Mouse (Mus musculus) layer of hippocampus, postnatal 25 days (tissue): ENCODE measurements at regions not wholly inside any gene's neighbourhood (a gene's known extent, or its start where the extent isn't known, plus 50 kb on each side); places are given as distances from the start of the nearest gene placed in this dataset.

Experiments used
- DNase-seq, 2 experiments: peaks; one replicate each; pipeline ENCODE4 v3.0.0; 2022; ENCODE audit warnings: mixed read lengths in 2 of 2, low spot score in 1 of 2; ENCODE audit errors: extremely low spot score in 1 of 2

DNA sequence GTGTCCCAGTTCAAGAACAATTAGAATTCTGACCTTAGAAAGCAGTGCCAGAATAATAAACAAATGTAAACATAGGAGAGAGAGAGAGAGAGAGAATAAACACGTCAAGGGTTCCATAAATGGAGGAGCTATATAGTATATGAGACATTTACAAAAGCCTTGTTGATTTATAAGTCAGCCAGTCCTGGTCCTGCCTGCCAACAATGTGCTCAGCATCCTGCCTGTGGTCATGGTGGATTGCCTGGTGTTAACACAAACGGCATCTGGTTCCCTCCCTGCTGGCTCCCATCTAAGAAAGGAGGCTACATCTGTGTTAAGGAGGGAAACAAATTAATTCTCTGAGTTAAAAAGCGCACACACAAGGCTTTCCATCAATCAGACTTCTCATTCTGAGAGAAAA lies 133.5 kb upstream of the Hnrnpa3 start:
- no peak for DNase-seq

DNA sequence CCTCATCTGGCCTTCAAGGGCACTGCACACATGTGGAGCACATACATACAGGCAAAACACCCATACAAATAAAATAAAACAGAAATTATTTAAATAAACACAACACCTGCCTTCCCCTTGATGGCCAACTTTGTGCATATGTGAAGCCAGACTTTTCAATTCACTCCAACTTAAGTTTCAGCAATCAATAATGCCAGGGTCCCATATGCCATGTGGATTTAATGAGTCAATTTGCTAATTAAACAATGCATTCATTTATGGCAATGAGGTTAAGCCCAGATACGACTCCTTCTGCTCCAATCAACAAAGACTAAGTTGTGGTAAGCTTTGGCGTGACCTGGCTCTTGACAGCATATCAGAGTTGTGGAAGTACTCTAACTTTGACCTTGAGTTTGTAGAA lies 130.4 kb upstream of the Hnrnpa3 start:
- DNase-seq = no peak

DNA sequence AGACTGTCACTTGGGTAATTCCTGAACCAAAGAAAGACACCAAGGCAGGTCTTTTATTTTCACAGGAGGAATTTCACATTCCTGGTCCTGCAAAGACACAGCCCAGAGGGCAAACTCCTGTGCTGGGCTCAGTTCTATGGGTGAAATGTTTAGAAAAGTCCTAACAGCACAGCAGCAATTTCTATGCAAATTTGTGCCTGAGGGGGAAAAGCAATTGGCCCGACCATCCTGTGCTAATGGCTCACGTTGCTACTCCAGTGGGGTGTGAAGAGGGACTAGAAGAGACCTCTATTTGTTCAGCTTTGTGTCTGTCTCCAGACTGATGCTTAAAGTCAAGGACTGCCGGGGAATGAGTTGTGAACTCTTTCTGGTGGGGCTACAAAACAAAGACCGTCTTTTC lies 120.9 kb upstream of the Hnrnpa3 start:
- DNase-seq = no peak

DNA sequence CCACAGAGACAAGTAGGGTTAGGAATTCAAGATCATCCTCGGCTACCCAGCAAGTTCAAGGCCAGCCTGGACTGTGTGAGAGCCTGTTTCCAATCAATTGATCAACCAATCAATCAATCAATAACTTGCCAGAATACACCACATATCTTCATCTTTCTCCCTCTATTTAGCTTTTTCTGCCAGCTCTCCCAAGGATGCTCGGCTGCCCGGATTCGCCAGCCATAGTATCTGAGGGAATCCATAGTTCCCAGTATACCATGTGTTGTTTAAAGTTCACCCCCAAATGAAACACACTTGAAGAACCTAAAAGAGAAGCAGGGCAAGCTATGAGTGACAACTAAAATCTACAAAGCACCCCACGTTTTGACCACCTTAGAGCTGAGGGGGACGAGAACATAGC lies 119.3 kb upstream of the Hnrnpa3 start:
- no peak for DNase-seq

DNA sequence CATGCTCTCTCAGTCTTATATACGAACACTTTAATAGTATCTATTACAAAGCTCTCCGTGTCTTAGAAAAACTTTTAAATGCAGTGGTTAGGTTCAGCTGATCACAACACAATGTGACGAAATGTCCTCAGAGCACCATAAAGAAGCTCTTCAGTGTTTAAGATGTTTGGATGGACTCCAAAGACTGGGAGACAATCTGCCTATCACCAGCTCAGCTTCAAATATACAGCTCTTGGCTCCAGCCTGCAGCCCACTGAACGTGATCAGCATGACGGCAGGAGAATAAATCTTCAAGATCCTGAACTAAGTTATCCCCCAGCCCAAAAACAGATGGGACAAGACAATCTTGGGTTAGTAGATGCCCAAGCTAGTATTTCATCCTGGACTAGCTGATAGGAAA lies 116.7 kb upstream of the Hnrnpa3 start:
- DNase-seq = no peak

DNA sequence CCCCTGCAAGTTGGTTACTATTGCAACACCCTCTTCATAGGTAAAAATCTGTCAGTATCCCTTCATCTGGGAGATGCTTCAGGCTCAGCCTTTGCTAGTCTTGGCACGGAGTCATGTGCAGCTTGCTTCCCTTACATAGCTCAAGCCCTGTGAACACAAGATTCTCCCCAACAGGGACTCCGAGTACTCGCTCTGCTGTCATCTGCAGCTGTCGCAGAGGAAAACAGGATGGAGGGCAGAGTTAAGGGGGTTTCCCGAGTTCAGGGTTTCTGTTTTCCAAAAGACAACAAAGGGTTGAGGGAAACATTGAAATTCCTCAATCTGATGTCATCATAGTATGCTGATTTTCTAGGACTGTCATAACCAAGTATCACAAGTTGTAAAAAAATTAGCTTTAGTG lies 116.3 kb upstream of the Hnrnpa3 start:
- peak in 1 of 2 experiments; percentile 8 for DNase-seq

DNA sequence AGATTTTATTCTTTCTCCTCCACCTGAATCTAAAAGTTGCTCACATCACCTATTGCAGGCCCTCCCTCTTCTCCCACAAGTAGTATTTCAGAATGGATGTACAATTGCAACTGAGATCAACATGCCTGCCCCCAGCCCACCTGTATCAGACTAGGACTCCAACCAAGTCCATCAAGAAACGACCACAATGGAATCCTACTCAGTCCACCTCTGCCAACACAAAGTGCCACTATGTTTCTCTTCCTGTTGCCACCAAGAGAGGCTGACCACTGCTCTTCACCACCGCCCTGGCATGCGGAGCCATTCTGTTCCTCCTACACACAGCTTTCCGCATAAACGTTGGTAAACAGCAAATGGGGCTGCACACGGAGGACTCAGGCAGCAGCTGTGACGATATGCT lies 113.1 kb upstream of the Hnrnpa3 start:
- DNase-seq = no peak

DNA sequence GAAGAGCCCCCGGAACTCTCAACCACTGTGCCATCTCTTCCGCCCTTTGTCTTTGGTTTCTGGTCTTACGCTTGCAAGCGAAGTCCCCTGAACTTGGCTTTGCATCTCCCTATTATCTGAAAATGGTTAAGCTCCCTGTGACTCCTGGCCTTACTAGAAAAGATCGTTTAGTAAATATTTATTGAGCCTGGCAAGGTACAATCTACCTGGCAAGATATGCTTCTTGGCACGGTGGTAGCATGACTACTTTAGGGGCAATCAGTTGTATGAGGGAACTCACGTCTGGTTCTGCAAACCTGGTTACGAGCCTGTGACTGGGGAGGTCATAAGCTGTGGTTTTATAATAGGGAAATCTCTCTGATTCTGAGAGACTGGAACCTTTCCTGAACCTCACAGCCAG lies 103.4 kb upstream of the Hnrnpa3 start:
- DNase-seq = no peak

DNA sequence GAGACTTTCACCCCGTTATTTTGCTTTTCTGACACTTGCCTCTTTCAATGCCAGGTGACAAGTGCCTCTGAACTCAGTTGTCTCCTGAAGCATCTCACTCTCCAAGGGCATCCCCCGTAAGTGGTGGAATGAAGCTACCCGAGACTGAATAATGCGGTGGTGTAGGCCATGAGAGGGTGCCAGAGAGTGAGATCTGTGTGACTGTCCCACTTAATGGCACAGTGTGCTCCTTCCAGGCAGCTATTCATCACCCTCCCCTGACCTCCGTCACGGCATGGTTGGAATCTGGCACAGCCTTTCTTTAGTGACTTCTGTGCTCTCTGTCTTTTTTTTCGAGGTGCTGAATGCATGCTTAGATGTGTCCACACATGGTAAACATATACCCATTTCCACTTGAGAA lies 102.3 kb upstream of the Hnrnpa3 start:
- no peak for DNase-seq

DNA sequence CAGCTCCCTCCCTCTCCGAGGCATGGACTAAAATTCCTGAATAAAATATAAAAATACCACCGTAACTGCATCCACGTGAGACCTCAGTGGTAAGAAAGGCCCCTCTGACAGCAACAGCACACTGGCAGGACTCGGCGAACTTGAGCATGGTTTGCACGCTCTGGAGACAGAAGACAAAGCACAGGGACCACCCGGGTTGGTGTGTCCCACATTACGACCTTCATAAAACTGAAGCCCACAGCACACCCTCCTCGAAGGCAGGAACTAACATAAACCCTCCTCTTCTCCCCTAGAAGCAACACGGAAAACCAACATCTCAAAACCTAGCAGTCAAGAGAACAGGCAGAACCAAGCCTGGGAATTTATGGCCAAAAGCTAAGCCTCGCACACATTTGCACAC lies 101.7 kb upstream of the Hnrnpa3 start:
- DNase-seq = no peak

DNA sequence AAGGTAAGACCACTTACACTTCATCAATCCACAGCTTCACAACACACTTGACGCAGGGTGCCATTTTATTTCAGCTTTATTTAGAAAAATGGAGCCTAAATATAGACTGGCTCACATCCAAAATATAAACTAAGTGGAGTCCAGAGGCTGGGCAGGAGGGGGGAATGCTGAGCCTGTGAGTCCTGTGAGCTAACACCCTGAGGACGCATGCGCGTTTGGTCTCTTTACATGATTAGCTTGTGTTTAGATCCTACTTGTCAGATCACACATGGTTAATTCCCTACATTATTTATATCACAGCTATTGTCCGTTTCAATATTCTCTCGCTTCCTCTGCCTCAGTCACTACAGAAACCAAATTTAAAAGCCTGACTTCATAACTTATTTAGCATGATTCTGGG lies 99.1 kb upstream of the Hnrnpa3 start:
- DNase-seq = no peak

DNA sequence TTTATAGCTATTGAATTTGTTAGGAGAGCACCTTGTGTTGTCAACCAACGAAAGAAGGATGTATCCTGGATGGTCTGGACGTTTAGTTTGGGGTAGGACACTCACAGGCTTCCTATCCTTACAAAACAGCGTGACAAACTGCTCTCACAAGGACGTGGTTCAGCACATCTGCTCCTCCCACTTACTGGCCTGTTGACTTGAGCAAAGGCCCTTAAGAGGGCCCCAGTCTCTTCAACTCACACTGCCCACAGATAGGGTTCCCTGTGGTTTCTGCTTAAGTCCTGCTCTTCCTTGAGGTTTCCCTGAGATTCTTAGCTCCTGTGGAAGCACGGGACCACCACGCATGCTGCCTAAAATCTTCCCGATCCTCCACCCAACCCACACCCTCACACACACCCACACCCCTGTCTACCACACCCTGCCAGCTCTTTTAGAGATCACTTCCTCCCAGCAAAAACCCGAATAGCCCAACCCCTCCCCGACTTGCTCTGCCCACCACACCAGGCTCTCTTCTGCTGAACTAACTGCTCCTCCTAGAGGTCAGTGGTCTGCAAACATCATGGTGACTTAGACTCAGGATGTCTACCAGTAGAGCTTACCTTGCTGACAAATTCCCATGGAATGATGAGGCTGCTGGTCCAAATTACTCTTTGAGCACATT lies 95.7 kb upstream of the Hnrnpa3 start:
- no peak for DNase-seq

DNA sequence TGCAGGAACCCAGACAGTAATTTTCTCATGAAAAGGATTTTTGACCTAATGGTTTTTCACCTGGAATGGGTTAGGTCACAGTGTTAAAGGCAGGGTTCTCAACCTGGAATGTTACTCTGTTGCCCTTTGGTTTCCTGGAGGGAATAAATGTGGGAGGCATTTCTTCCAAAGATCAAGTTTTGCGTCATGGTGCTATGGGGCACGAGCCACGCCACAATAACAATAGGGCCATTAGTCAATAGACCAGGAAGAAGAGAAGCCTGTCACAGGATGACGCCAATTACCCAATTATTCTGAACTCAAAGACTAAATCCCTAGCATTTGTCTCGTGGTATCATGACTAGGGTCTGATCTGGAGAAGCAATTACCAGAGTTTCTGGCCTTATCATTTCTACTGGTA lies 94.3 kb upstream of the Hnrnpa3 start:
- no peak for DNase-seq

DNA sequence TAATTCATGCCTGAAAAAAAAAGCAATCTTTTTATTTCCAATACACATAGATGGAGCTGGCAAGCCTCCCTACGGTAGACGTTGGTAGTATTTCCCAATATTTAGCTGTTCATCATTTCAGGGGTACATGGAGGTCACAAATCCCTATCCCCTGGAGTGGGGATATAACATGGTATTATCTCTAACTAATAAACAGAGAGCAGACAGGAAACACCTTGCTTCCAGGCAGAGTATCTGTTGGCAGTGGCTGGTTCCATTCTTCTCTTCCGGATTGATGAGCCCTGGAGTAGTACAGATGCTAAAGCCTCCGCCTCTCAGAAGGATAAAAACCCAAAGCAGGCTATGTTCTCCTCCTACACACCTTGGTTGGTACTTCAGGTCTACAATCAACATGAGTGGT lies 91.9 kb upstream of the Hnrnpa3 start:
- no peak for DNase-seq

DNA sequence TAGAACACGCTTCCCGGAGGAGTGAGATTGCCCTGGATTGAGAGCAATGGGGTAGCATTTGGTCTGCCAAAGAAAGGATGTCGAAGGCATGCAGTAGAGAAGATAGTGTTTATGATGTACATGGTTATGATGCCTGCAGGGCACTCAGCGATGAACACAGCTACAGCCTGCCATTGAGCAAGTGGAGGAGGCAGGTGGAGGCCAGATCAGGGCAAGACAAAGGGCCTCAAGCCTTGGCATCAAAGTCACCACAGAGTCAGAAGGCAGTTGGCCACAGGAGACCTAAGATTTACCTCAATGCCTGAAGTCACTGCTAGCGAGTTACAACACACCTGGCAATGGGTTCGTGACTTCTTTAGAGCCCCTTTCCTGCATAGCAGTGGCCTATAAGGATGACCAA lies 89.3 kb upstream of the Hnrnpa3 start:
- DNase-seq = no peak

DNA sequence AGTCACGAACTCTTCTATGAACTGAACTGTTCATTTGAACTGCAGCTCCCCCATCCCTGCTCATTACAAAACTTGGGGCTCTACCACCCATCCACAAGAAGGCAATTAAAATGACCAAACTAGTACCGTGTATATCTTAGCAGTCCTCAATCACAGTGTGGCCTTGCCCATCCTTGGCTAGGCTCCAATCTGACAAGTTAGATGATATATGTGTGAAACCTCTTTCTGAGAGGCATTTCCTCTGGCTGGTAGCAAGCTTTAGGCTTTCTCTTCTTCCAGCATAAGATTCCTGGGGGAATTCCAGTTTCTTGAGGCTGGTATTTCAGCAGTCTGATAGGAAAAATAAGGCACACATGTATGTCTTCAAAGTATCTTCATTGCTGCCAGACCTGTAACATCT lies 88.8 kb upstream of the Hnrnpa3 start:
- no peak for DNase-seq

DNA sequence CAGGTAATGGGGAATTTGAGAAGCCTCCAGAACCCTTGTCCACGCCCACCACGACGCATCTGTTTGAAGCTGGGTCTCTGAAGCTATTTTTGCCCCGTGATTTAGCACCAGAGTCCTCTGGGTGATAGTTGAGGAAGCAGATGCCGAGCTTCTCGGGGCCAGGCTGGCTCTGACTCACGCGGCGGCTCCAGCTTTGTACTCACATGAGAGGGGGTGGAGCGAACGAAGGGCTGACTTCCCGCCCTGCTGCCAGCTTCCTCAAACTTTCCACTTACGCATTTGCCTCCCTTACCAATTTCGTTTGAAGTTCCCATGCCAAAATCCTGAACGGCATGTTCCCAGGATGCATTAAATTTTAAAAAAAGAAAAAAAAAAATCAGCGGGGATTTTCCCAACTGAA lies 74.1 kb upstream of the Hnrnpa3 start:
- DNase-seq = peak in 1 of 2 experiments; percentile 24

DNA sequence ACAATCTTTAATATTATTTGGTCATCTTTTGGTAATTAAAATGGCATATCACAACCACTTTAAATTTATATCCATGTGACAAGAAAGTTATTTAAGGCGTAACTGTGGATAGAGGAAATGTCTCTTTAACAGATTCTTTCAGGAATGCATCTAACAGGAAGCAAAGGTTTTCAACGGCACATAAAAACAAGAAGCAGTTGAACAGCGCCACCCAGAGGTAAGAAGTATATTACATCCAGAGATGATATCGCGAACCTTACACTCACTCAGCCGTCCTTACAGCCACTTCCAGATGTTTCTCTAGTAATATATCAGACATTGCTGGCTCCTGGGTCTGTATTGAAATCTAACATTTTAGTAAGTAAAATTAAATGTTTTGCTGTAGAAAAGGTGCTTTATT lies 70.5 kb upstream of the Hnrnpa3 start:
- DNase-seq = peak in 1 of 2 experiments; percentile 63

DNA sequence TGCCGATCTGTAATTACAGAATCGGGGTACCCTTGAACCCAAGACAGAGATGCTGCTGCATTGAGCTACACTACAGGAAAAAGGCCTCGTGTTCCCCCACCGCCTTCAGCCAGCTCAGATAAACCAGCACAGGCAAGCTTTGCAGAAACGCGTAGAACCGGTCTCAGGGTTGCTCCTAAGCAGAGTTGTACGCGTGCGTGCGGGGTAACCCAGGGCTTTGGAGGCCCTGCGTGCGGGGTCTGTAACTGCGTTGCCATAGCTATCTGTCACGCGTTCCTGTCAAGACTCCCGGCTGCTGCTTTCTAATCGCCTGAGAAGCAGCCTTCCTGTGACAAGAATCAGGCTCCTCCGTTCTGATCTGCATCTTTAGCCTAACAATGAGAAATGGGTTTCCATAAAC lies 69.6 kb upstream of the Hnrnpa3 start:
- DNase-seq = no peak

DNA sequence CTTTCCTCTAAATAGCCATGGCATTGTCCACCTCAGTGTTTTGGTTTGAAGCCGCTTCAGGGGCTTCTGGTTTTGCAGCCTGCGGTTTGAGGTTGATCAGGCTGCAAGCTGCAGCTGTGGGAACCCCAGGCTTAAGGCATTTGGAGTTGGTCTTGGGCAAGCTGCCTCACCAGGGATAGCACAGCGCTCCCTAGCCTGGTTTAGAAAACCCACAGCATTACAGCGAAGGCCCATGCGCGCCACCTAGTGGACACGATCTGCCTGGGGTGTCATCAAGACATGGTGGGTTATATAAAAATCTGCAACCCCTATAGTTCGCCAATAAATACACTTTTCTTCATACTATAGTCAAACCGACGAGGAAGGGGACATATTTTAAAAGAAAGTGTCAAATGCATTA lies 68.9 kb upstream of the Hnrnpa3 start:
- DNase-seq = peak; percentile 70 to 96

DNA sequence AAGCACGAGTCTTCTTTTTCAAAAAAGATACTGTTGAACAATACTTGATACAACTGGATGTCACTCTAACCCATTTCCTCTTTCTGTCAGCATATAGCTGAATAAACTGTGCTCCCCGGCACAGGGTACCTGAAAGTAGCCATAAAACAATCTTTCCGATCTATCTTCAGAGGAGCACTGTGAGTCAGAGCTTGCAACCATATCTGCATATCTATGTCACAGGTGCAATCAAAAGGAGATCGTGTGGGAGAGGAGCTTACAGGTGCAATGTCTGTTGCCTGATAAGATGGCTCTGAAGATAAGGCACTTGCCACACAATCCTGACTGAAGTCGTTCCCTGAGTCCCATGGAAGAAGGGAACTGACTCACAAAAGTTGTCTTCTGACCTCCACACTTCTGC lies 58.5 kb upstream of the Hnrnpa3 start:
- no peak for DNase-seq

DNA sequence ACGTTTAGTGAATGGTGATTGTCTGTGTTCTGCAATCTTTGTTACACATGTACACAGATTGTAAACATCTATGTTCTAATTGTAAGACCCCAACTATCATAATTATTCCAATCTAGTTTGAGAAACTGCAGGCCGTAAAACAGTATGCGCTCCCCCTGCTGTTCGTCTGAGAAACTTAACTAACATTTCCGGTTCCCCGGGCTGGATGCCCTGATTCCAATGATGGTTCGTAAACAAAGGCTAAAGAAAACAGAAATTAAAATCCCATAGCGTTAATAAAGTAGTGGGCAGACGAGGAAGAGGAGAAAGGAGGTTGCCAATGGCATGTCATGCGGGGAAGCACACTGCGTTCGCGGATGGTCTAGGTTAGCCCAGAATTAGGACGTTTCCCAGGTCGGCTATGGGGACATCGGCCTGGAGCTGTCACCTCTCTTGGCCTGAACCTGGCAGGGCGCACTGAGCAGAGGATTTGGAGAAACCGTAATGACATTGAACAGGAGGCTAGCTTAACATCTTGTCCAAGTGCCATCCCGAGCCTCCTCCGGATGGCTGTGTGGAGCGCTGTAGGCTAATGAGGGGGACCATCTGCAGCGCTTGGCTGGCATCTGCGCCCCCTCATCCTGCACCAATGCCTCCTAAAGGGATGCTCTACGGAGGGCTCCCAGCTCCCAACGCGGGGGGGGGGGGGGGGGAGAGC lies 55.7 kb upstream of the Hnrnpa3 start:
- DNase-seq = peak; percentile 38 to 54

DNA sequence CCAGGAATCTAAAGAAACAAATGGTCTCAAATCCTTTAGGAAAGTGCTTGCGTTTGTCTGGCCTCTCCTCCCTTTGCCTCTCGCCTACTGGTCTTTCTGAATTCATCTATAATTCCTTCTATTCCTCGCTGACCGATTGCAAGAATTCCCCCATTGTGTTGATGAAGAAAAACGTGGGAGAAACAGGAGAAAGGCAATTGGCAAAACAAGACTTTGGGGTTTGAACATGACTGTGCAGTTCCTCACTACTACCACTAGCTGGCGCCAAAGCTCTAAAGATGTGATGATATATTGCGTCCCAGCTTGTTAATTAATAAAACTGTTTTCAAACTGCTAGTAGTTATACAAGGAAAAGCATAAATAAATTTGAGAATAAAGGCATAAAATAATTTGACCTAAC lies 53.4 kb upstream of the Hnrnpa3 start:
- DNase-seq = peak in 1 of 2 experiments; percentile 55
